Mouse (Mus musculus) mouse embryonic stem cell (cell line): ENCODE measurements around the gene Siglecg.

Source experiments
- in situ Hi-C, 2 experiments: fragments of 300-500 bp; cut with MboI; formaldehyde crosslinking; loops; 1 replicate in 1 of 2; 3 replicates in 1 of 2; pipeline ENCODE4 v1.14.3; 2019 to 2020; ENCODE audit warnings: low sequenced_read_pairs in 2 of 2, low pct_unique_long_range_greater_than_20kb in 1 of 2, mixed read lengths in 1 of 2; ENCODE audit not compliant: unreplicated experiment in 1 of 2

The Siglecg gene

GRCm38 (mm10) chr7:43438611-43439010 is 30.6 kb downstream of the Siglecg start:
- in situ Hi-C loops, result no loop called here

GRCm38 (mm10) chr7:43440482-43440881 is 32.5 kb downstream of the Siglecg start, which contains the start of gene Cldnd2:
TSS of gene Cldnd2 (plus strand) at chr7:43440782.
- in situ Hi-C loops, result no loop called here

GRCm38 (mm10) chr7:43441071-43441470 is 33.1 kb downstream of the Siglecg start:
- in situ Hi-C loops, result no loop called here

GRCm38 (mm10) chr7:43442684-43443083 is 34.7 kb downstream of the Siglecg start:
- in situ Hi-C loops, result no loop called here

GRCm38 (mm10) chr7:43443126-43443916 is 35.3 kb downstream of the Siglecg start:
- in situ Hi-C loops, result no loop called here

GRCm38 (mm10) chr7:43443917-43444293 is 35.9 kb downstream of the Siglecg start, which contains the start of the genes Etfb and Gm45233:
TSS of gene Etfb (plus strand) at chr7:43444083.
TSS of gene Gm45233 (plus strand) at chr7:43444128.
- in situ Hi-C loops, result no loop called here

- in situ Hi-C loops, result no loop called here
Observed at GRCm38 (mm10) chr7:43447801-43448200, 39.8 kb downstream of the Siglecg start.

- in situ Hi-C loops, result no loop called here
Observed at GRCm38 (mm10) chr7:43448246-43448645, 40.2 kb downstream of the Siglecg start.

GRCm38 (mm10) chr7:43449811-43450210 is 41.8 kb downstream of the Siglecg start:
- in situ Hi-C loops, result no loop called here

GRCm38 (mm10) chr7:43451726-43452125 is 43.7 kb downstream of the Siglecg start:
- in situ Hi-C loops, result no loop called here

- in situ Hi-C loops, result no loop called here
Observed at GRCm38 (mm10) chr7:43452609-43453008, 44.6 kb downstream of the Siglecg start.

GRCm38 (mm10) chr7:43453599-43454355 is 45.8 kb downstream of the Siglecg start:
- in situ Hi-C loops, result no loop called here

GRCm38 (mm10) chr7:43454371-43454770 is 46.4 kb downstream of the Siglecg start:
- in situ Hi-C loops, result no loop called here

GRCm38 (mm10) chr7:43462851-43463250 is 54.8 kb downstream of the Siglecg start, which contains the start of gene Vsig10l:
TSS of gene Vsig10l (plus strand) at chr7:43463151.
- in situ Hi-C loops, result no loop called here

GRCm38 (mm10) chr7:43463976-43464375 is 56.0 kb downstream of the Siglecg start:
- in situ Hi-C loops, result no loop called here

- in situ Hi-C loops, result no loop called here
Observed at GRCm38 (mm10) chr7:43464864-43465343, 56.9 kb downstream of the Siglecg start.

GRCm38 (mm10) chr7:43465344-43466098 is 57.5 kb downstream of the Siglecg start:
- in situ Hi-C loops, result no loop called here

- in situ Hi-C loops, result no loop called here
Observed at GRCm38 (mm10) chr7:43466099-43466694, 58.2 kb downstream of the Siglecg start.
